Mouse (Mus musculus): Measurements from ENCODE around the gene Tmprss7. TPM values are rescaled to one million over a fixed set of nuclear protein-coding genes. Genes with fewer than 3 reads are reported as not detected.
A peak's percentile ranks its signal among the peaks of the same experiment; 100 is the strongest.

Tmprss7 gene
- polyA plus RNA-seq, 1 experiment from 2014 or later: 0.13 TPM

DNA sequence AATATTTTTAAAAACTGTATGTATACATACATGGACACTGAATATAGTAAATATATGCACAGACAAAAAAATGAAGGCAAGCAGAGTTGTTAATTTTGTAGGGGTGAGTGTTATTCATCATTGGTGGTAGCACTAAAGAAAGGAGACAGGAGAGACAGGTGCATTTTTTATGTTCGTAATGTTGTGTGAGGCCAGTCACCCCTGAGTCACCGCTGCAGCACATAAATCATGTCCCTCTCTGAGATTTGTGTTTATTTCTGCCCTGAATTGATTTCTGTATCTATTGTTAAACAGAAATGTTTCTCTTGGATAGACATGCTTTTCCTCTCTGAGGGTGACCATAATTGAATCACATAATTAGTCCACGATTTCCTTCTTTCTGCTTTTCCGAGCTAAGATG is 61.0 kb downstream of the Tmprss7 start:
- Histone ChIP-seq H3K9me3 (ENCODE audit: control insufficient read depth, low read length) (no peaks in the 10 kb centered on the region), H3K27me3 (ENCODE audit: control insufficient read depth, insufficient read depth, low read length) (no peaks in the 10 kb centered on the region), H3K9ac (ENCODE audit: low read length) (no peak overlapping the region), H3K27ac (replicated peaks) (no peak overlapping the region), H3K4me2 (replicated peaks; ENCODE audit: low read depth) (no peak overlapping the region), H3K4me3 (ENCODE audit: low read depth, low read length) (no peak overlapping the region), H3K4me1 (replicated peaks; ENCODE audit: control insufficient read depth, insufficient read depth) (no peaks in the 10 kb centered on the region), H3K36me3 (ENCODE audit: control insufficient read depth, insufficient read depth, low read length) (no peaks in the 10 kb centered on the region)
- DNase-seq (ENCODE audit: low spot score): no peak
- 45% methylated on average over 4 of the region's 4 CpGs for WGBS
- no peak for ATAC-seq (ENCODE audit: low FRiP score, low TSS enrichment)
- TF ChIP-seq EP300 (optimal IDR thresholded peaks at IDR 0.05): no peak
- no peak for TF ChIP-seq CTCF (IDR thresholded peaks at IDR 0.05; ENCODE audit: low read depth)

GRCm38 (mm10) chr16:45630347-45630960 is 63.0 kb downstream of the Tmprss7 start:
- ATAC-seq (ENCODE audit: low FRiP score, low TSS enrichment) (peak; percentile 62; the same call in 1 of the 2 replicates), DNase-seq (ENCODE audit: low spot score) (peak; percentile 64)
- Histone ChIP-seq H3K27ac (replicated peaks) (no peak overlapping the region), H3K4me1 (replicated peaks; ENCODE audit: control insufficient read depth, insufficient read depth) (no peaks in the 10 kb centered on the region), H3K27me3 (ENCODE audit: control insufficient read depth, insufficient read depth, low read length) (no peaks in the 10 kb centered on the region), H3K9ac (ENCODE audit: low read length) (no peak overlapping the region), H3K4me2 (replicated peaks; ENCODE audit: low read depth) (no peak overlapping the region), H3K36me3 (ENCODE audit: control insufficient read depth, insufficient read depth, low read length) (no peaks in the 10 kb centered on the region), H3K4me3 (ENCODE audit: low read depth, low read length) (no peak overlapping the region), H3K9me3 (ENCODE audit: control insufficient read depth, low read length) (no peaks in the 10 kb centered on the region)
- 47% methylated on average over 5 of the region's 5 CpGs for whole genome bisulfite sequencing
- TF ChIP-seq EP300 (optimal IDR thresholded peaks at IDR 0.05) (no peak), CTCF (IDR thresholded peaks at IDR 0.05; ENCODE audit: low read depth) (peak; percentile 87)

DNA sequence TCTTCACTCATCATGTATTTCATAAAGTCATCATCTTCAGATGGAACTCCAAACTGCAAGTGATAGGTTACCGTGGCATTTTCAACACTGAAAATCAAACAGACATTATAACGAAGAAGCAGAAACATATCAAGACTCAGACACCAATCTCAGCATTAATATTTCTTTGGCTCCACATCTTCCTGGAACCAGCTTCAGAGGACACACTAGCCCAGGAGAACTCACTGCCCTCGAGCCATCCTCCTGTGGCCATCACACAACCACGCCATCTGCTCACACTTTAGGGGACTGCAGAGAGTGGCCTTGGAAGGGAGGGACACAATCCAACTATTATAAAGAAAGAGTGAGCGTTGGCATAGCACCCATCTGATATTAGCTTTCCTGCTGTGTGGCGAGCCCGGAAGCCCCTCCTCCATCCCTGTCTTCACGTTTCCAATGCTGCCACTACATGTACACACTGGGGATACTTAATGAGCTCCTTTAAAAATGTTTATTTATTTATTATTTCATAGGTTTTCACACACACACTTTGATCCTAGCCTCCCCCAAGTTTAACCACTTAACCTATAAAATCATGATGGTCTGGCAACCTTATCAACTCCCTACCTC is 63.9 kb downstream of the Tmprss7 start:
- Histone ChIP-seq H3K9ac (ENCODE audit: low read length) (no peak overlapping the region), H3K27me3 (ENCODE audit: control insufficient read depth, insufficient read depth, low read length) (no peaks in the 10 kb centered on the region), H3K4me3 (ENCODE audit: low read depth, low read length) (no peak overlapping the region), H3K36me3 (ENCODE audit: control insufficient read depth, insufficient read depth, low read length) (no peaks in the 10 kb centered on the region), H3K4me2 (replicated peaks; ENCODE audit: low read depth) (no peak overlapping the region), H3K4me1 (replicated peaks; ENCODE audit: control insufficient read depth, insufficient read depth) (no peaks in the 10 kb centered on the region), H3K9me3 (ENCODE audit: control insufficient read depth, low read length) (no peaks in the 10 kb centered on the region), H3K27ac (replicated peaks) (no peak overlapping the region)
- 73% methylated on average over 8 of the region's 8 CpGs for WGBS
- TF ChIP-seq CTCF (IDR thresholded peaks at IDR 0.05; ENCODE audit: low read depth) (no peak), EP300 (optimal IDR thresholded peaks at IDR 0.05) (no peak)
- no peak for DNase-seq (ENCODE audit: low spot score)
- ATAC-seq (ENCODE audit: low FRiP score, low TSS enrichment): no peak

DNA sequence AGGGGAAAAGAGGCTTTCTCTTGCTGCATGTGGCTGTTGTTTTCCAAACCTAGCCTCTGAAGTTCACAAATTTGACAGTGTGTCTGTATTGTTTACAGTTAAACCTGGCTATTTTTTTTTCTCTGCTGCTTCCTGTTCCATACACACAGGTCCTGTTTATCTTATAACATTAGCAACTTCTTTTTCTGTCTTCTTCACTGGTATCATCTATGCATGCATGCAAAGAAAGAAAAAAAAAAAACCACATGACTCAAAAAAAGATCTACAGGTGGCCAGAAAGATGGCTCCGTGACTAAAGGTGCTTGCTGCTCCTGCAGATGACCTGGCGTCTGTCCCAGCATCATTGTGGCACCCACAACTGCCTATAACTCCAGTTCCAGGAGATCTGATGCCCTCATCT is 68.1 kb downstream of the Tmprss7 start:
- Histone ChIP-seq H3K4me2 (replicated peaks; ENCODE audit: low read depth) (no peak overlapping the region), H3K36me3 (ENCODE audit: control insufficient read depth, insufficient read depth, low read length) (no peaks in the 10 kb centered on the region), H3K4me1 (replicated peaks; ENCODE audit: control insufficient read depth, insufficient read depth) (no peaks in the 10 kb centered on the region), H3K9ac (ENCODE audit: low read length) (no peak overlapping the region), H3K27ac (replicated peaks) (no peak overlapping the region), H3K4me3 (ENCODE audit: low read depth, low read length) (no peak overlapping the region), H3K9me3 (ENCODE audit: control insufficient read depth, low read length) (no peaks in the 10 kb centered on the region), H3K27me3 (ENCODE audit: control insufficient read depth, insufficient read depth, low read length) (no peaks in the 10 kb centered on the region)
- ATAC-seq (ENCODE audit: low FRiP score, low TSS enrichment) (no peak), DNase-seq (ENCODE audit: low spot score) (no peak)
- 84% methylated on average over 2 of the region's 2 CpGs for WGBS
- TF ChIP-seq CTCF (IDR thresholded peaks at IDR 0.05; ENCODE audit: low read depth) (no peak), EP300 (optimal IDR thresholded peaks at IDR 0.05) (no peak)

DNA sequence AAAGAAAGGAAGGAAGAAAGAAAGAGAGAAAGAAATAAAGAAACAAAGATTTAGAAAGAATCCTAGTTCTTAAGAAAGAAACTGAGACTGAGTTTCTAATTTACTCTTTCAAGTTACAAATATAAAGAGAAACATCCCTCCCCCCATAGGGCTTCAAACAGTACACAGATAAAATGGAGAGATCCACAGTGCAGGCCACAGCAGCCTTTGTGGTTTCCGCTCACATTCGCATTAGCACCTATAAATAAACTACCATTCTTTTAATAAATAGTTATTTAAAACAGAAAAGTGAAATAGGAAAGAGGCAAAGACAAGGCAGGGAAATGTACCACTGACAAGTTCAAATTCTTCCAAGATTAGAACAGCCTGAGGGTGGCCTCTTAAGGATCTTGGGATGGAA is 68.7 kb downstream of the Tmprss7 start:
- TF ChIP-seq EP300 (optimal IDR thresholded peaks at IDR 0.05): no peak
- no peak for TF ChIP-seq CTCF (IDR thresholded peaks at IDR 0.05; ENCODE audit: low read depth)
- Histone ChIP-seq H3K9ac (ENCODE audit: low read length) (no peak overlapping the region), H3K27ac (replicated peaks) (no peak overlapping the region), H3K36me3 (ENCODE audit: control insufficient read depth, insufficient read depth, low read length) (no peaks in the 10 kb centered on the region), H3K4me3 (ENCODE audit: low read depth, low read length) (no peak overlapping the region), H3K9me3 (ENCODE audit: control insufficient read depth, low read length) (no peaks in the 10 kb centered on the region), H3K27me3 (ENCODE audit: control insufficient read depth, insufficient read depth, low read length) (no peaks in the 10 kb centered on the region), H3K4me1 (replicated peaks; ENCODE audit: control insufficient read depth, insufficient read depth) (no peaks in the 10 kb centered on the region), H3K4me2 (replicated peaks; ENCODE audit: low read depth) (no peak overlapping the region)
- WGBS: 72% methylated on average over 2 of the region's 2 CpGs
- ATAC-seq (ENCODE audit: low FRiP score, low TSS enrichment) (no peak), DNase-seq (ENCODE audit: low spot score) (no peak)

DNA sequence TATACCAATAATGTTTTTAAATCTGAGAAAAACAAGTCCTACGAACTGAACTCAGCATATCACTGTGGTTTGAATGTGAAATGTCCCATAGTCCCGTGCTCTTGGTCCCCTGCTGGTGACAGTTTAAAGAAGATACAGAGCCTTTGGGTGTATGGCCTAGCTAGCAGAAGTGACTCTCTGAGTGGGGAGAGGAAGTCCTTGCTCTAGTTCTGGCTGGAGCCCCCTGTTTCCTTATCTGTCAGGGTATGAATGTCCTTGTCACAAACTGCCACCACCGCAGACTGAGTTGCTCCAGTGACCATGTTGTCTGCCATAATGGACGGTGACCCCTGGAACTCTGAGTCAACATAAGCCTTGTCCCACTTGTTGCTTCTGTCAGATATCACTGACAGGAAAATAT is 70.2 kb downstream of the Tmprss7 start:
- H3K4me3 ChIP-seq (ENCODE audit: low read depth, low read length): no peak overlapping the region
- DNase-seq (ENCODE audit: low spot score): no peak
- no peaks in the 10 kb centered on the region for H3K4me1 ChIP-seq (replicated peaks; ENCODE audit: control insufficient read depth, insufficient read depth)
- no peak overlapping the region for H3K27ac ChIP-seq (replicated peaks)
- no peaks in the 10 kb centered on the region for H3K27me3 ChIP-seq (ENCODE audit: control insufficient read depth, insufficient read depth, low read length)
- no peaks in the 10 kb centered on the region for H3K9me3 ChIP-seq (ENCODE audit: control insufficient read depth, low read length)
- no peak overlapping the region for H3K4me2 ChIP-seq (replicated peaks; ENCODE audit: low read depth)
- ATAC-seq (ENCODE audit: low FRiP score, low TSS enrichment): no peak
- H3K9ac ChIP-seq (ENCODE audit: low read length): no peak overlapping the region
- TF ChIP-seq EP300 (optimal IDR thresholded peaks at IDR 0.05) (no peak), CTCF (IDR thresholded peaks at IDR 0.05; ENCODE audit: low read depth) (no peak)
- H3K36me3 ChIP-seq (ENCODE audit: control insufficient read depth, insufficient read depth, low read length): no peaks in the 10 kb centered on the region
- WGBS: 76% methylated on average over 4 of the region's 4 CpGs
